Mouse (Mus musculus): ENCODE data around the gene Prima1.

Gene Prima1

DNA sequence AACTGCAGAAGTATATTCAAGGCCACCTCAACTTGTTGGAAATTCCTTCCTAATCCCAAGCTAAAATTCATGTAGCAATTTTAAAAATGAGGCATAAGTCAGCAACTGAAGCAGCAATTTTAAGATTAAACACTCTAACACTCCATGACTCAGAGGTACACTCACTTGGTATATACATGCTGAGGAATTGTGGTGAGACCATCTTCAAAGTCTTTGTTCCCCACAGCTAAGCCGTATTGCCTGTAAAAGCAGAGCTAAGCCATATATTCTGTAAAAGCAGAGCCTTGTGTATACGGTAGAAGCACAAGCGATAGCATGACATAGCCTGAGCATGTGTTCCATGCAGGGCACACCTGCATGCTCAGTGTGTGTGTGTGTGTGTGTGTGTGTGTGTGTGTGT lies 86.5 kb downstream of the Prima1 start:
- DNase-seq (ENCODE audit: low read depth, low spot score): no peak

DNA sequence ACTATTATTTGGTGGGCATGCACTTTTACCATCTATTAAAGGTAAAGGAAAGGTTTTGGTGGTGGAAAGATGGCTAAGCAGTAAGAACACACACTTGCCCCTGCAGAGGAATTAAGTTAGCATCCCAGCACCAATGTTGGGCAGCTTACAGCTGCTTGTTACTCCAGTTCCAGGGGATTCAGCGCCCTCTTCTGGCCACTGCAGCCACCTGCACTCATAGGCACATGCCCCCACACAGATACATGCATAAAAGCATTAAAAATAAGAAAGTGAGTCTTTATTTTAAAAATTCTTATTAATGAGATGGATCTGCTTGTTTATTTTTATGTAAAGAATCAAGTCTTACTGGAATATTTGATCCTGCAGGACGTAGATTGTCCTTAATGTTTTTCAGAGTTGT lies 87.0 kb downstream of the Prima1 start:
- DNase-seq (ENCODE audit: low read depth, low spot score): peak; percentile 48

DNA sequence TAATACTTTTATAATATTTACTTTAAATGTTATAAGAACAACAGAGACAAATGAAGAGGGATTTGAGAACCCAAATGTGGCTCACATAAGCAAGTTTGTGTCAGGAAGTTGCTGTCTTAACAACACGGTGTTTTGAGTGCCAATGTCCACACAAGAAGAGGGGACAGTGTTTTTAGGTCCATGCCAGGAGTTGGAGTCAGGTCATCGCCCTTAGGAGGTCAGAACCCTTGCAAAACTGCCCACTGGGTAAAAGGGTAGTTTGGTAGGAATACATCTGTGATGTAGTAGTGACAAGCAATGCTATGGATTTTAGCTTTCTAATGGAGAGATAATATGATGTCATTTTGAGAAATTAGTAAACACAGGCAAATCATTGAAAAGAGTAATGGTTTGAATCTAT lies 91.7 kb downstream of the Prima1 start:
- DNase-seq (ENCODE audit: low read depth, low spot score): no peak
